Mouse (Mus musculus) kidney, postnatal 25 days (tissue): ENCODE data around the gene Cd2.
A peak's percentile ranks its signal among the peaks of the same experiment; 100 is the strongest.

Source experiments
- DNase-seq, 2 experiments: peaks; one replicate each; pipeline ENCODE4 v3.0.0; 2021; ENCODE audit warnings: mixed read lengths in 2 of 2

Gene Cd2

DNA sequence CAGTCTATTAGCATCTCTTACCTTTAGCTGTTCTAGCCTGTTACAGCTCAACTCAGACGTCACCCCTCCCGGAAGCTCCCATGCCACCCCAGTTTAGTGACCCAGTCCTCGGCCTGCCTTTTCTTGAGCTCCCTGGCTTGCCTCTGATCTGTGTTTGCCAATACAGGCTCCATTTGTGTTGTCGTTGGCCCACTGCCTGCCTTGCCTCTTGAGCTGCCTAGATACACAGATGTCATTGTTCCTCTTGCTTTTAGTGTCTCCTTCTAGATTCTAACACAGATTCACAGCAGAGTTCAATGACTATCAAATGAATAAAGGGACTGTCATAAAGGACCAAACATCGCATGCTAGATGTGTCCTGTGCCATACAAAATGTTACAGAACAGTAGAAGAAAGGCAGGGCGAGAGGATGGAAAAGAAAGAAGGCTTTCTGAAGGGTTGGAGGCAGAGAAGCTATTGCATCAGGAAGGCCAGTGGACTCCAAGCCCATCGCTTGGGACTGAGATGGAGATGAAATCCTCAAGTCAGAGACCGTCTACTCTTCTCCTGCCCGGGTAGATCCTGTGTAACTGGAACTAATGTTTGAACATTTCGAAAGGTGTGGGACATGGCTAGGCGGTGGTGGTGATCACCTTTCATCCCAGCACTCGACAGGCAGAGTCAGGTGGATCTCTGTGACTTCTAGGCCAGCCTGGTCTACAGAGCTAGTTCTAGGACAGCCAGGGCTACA, 13.5 kb downstream of the Cd2 start:
- peak; percentile 14 to 55 for DNase-seq

DNA sequence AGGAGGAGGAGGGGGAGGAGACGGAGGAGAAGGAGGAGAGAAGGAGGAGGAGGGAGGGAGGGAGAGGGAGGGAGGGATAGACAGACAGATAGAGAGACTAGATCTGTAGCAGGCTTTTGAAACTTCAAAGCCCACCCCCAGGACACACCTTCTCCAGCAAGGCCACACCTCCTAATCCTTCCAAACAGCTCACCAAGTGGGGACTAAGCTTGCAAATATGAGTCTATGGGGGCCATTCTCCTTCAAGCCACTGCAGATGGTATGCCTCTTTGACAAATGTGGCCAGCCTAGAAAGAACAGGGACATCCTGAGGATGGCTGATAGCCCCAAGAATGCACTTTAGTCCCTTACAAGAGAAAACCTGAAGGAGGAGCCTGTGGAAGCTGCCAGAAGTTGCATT, 15.6 kb downstream of the Cd2 start:
- DNase-seq, result no peak

DNA sequence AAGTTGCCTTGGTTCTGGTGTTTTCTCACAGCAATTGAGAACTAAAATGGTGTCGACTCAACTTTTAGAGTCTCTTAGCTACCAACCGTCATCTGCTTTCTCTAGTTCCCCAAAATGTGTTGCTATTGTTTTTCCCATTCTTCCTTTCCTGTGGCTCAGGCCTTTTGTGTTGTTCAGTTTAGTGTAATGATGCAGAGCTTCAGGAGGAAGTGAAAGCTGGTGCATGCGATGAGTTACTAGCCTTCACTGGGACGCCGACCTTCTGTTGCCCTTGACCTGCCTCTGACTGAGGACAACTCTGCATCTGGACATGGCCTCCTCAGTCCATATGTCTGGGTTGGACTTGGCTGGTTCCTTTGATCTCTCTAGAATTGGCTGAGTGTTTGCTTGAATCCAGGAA, 16.9 kb downstream of the Cd2 start:
- DNase-seq, result no peak

DNA sequence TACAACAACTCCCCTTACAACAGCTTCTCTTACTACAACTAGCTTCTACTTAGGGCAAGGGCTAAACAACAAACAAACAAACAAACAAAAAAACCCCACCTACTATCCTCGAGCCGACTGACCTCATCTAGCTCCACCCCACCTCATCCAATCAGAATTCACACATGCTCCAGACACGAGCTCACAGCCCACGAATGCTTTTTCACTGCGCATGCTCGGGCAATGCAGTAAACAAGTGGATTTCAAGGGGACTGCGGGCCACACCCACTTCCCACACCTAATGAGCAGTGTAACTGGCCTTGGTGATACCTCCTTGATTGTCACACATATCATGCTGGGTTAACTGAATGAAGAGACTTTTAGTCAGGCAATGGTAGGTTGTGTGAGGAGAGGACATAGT, 19.4 kb downstream of the Cd2 start:
- no peak for DNase-seq

DNA sequence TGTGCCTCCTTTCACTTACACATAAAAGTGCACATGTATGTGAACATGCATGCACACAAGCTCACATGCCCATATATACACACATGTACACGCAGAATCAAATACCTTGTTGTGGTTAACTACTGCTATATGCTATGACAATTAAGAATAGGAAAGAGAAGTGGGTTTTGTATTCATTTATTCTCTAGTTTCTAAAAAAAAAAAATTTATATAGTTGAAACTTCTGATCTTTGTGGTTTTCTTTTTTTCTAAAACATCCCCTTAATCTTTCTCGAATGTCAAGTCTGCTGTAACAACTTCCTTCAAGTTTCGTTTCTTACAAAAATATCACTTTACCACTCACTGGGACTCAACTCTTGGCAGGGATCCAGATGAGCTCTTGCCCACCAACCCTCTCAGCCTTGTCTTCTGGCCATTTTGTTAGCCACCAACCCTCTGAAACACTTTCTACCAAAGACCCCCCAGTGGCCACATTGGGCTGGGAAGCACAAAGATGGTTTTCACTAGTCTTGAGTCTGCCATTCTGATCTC, 22.1 kb downstream of the Cd2 start:
- DNase-seq, result no peak

DNA sequence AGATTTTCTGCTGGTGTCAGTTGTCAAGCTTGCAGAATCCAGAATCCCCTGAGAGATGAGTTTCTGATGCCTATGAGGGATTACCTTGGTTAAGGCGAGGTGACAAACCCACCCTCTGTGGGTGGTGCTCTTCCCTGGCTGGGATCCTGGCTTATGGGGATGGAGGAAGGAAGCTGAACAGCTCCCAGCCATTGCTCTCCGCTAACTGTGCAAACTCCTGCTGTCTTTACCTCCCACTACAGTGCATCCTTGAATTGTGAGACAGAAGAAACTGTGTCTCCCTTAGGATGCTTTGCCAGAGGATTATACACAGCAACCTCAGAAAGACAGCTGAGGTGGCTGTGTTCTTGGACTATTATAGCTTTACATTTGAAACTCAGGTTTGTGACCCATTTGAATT, 28.8 kb downstream of the Cd2 start:
- no peak for DNase-seq

DNA sequence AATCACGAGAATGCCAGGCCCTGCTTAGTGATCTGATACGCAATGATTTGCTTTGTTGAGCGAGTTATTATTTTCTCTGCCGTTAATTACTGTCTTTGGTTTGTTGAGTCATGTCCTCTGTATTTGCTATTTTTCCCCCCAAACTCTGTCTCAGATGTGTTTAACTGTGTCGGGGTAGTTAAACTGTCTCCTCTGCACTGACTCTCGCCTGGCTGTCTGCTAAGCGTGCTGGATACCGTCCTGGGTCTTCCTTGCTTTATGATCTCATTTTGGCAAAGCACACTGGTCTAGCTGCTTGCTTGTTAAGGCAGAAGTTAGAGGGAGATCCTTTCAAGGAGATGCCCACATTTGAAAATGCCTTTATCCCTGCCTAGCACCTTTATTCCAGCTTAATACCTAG, 31.6 kb downstream of the Cd2 start:
- no peak for DNase-seq

DNA sequence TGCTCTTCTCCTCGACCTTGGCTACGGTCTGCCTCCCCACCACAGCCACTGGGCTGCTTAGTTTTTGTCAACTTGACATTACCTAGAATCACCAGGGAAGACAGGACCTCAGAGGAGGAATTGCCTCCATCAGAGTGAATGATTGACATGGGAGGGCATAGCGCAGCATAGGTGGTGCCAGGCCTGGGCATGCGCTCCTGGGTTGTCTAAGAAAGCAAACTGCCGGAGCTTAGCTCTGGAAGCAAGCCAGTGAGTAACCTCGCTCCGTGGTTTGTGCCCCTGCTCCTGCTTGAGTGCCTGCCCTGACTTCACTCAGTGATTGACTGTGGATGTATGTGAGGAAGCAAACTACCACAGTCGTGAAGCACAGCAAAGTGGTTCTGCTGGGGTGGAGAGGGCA, 35.6 kb downstream of the Cd2 start:
- DNase-seq, result peak; percentile 48 to 66

DNA sequence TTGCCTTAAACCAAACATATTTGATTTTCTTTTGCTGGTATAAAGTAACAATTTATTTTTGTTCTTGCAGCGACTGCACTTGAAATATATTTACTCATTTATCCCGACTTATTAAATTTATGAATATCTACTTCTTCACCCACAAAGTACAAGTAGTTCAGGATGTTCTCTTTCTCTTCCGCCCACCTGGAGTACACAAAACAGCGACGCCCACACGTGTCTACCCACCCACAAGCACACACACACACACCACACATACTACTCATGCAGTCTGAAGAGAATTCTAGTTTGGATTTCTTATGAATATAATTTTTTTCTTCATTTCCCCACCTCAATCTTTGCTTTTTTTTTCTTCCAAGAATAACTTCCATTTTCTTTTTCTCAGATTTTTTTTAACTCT, 37.9 kb downstream of the Cd2 start:
- no peak for DNase-seq

DNA sequence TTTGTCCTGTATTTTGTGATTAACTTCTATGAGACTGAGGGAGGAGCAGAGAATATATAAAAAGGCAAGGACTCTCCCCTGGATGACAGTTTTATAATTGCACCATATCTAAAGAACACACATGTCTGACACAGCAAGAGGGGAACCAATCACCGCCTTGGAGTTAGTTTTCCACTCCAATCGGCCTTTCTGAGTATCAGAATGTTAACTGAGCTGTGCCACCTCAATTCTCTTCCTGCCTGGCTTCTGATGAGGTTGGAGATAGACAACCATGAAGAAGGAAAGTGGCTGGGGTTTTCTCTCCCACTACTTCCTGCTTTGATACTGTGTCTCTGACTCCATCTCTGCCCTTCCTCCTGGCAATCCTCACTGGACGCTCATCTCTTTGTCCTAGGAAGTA, 42.5 kb downstream of the Cd2 start:
- no peak for DNase-seq

DNA sequence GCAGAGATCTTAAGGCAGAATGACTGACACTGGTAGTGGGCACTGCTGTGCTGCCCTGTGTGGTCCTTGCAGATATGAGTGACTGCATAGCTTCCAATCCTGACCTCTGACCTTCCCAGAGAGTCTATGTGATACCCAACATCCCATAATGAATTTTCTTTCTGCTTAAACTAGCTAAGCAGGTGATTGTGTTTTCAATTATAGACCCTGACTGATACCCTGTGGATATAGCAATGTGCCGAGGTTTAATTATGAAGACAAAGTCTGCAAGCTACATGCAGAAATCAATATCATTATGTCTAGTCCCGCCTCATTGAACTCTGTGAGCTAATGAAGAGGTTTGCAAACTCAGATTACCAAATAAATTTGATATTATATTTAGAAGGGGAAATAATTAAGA, 44.7 kb downstream of the Cd2 start:
- no peak for DNase-seq

DNA sequence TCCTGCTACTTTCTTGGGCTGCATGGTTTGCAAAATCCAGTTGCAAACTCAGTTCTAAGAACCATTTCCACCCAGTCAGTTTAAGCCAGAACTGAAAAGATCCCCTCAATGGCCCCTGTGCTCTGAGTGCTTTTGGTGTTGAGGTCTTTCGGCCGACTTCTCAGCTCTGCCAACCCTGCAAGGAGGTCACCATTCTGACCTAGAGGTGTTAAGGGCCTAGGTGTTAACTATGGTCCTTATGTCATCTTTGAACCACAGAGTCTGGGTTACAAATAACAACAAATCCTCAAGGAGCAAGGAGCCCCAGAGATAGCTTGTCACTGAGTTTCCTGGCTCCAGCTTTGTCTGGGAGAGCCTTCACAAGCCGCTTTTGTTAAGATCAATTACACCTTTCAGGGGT, 45.9 kb downstream of the Cd2 start:
- DNase-seq, result no peak

DNA sequence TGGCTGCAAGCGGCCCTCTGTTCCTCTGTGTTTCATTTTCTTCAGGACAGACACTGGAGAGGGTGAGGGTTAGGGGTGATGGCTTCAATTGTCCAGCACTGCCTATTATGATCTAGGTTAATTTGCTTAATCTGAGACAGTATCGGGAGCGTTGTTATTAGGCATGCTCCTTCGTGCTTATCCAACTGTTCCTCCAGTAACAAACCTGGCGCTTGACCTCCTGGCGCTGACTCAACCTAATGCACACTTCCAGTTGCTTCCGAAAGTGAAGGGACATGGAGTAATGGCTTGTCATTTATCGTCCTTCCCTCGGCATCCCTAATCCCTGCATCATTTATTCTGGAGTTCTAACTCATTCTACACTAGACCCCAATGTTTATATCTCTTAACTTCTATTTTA, 46.9 kb downstream of the Cd2 start:
- no peak for DNase-seq

DNA sequence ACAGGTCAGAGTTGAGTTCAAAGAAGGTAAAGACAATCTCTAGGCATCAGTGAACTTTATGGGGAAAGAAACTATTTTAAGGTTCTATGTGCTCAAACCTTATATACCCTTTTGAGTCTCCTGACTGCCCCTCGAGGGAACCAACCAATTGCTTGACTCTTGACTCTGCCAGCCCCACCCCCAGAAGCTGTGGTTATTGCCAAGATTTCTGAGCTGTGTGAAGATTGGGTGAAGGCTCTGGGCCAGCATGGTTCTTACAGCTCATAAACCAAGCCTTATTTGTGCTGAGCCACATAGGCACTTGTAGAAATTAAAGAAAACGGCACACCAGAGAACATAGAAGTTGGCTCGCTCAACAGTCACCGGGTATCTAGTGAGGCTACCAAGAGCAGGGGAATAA, 48.5 kb downstream of the Cd2 start:
- DNase-seq, result no peak

DNA sequence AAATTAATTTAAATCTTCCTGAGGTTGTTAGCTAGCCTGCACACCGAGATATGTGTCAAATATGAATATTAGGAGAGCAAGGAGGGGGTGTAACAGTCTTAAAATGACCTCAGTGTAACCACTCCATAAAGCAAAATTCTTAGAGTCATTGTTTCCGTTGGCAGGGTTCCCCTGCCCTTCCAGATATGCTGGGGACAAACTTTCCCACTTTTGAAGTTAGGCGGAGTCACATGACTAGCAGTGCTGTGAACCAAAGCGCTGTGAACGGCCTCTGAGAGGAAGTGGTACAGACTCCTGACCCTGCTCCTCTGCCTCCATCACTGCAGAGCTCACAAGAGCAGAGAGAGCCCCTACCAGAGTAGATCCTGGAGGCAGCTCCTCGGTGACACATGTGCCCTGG, 49.0 kb downstream of the Cd2 start:
- DNase-seq, result no peak

DNA sequence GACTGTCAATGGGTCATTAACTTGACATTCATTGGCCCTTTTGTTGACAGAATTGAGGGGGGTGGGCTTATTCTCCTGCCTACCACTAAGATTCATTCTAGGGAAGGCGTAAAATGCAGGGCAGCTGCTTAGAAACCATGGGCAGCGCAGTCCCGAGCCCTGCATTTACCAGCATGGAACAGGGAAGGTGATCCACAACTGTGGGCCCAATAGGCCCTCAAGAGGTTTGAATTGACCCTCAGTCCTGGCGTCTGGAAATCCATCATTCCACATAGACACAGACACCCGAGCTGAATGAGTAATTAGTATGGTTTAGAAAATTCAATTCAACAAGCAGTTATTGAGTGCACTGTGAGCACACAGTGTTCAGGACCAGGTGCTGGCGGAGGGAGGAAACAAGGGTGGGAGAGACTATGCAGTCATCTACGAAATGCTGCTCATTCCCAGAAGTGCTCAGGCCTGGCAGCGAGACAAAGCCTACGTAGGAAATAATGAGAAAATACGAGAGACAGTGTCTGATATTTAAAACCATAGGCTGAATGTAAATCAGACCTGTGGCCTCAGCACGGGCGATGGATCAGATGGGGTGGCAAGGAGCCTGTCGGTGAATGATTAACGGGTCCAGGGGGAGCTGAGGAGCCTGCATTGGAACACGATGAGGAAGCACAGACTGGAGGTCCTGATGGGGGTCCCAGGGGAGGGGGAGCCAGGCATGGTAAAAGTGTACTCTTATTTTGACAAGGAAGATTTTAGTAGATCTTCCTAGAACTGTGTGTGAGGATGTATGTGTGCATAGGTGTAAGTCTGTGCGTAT, 50.5 kb downstream of the Cd2 start:
- DNase-seq, result no peak

DNA sequence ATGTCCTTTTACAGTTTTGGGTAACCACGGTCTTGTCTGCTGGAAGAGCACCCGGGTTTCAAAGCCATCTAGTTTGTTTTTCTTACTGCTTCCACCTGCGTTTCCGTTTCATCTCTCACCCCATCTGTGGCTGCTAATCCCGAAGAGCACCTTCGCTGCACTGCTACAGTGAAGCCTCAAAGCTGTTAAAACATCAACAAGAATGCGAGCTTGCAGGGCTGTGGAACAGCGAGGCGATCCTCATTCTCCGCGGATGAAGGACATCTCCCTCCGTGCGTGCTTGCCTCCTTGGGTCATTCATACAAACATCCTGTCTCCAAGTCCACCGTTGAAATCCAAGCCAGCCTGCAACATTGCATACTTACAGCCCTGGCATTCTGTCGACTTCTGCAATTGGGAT, 51.5 kb downstream of the Cd2 start:
- DNase-seq, result no peak

DNA sequence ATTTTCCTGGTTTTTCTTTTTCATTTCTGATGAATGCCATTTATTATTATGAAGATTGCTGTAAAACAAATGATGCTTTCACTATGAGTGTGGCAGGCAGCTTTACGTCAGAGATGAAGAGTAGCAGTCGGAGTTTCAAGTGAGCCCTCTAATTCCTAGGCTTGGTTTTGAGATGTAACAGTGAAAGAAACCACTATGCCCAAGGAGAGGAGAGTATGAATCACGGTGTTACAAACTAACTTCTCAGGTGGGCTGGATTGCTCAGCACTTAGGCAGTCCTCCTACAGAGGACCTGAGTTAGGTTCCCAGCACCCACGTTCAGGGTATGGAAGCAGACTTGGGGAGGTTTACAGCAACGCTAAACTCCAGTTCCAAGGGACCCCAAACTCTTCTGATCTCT, 52.4 kb downstream of the Cd2 start:
- no peak for DNase-seq

DNA sequence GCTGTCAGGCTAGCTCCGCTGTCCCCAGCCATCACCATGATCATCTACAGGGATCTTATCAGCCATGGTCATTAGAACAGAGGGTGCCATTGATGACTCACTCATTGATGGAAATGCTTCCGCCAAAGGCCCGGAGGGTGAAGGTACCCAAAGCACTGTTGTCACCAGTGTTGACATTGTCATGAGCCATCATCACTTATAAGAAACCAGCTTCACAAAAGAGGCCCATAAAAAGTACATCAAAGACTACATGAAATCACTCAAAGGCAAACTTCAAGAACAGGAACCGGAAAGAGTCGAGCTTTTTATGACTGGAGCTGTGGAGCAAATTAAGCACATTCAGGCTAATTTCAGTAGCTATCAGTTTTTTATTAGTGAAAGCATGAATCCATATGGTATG, 54.3 kb downstream of the Cd2 start:
- DNase-seq, result no peak

DNA sequence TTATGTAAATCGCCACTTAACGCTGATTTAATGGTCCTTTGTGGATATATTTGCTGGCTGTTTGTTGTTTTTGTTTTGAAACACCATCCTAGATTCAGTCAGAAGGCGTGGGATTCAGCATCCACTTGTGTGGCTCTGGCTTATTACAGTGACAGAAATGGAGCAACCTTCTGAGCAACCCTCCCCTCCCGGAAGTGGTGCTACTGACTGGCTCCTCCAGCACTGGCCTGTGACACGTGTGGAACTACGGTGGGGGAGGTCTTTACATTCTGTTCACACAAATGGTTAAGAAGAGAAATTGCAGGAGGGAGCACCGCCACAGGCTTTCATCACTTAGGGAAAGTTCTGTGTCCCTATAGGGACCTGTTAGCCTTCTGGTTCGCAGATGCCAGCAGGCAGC, 55.2 kb downstream of the Cd2 start:
- DNase-seq, result no peak

DNA sequence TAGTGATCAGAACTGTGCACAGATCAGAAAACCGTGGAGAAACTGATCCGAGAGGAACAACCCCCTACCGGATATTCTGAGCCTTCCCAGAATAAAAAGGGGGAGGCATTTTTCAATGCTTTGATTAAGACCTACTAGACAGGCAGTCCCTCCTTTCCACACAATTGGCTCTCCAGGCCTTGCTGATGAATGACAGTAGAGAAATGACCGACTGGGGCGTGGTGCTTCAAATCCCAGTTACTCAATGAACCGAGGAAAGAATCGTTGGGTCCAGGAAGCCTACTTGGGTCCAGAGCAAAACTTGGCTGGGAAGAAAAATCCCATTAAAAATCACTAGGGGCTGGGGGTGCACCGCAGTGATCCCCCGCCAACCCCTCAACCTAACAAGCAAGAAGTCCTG, 57.5 kb downstream of the Cd2 start:
- DNase-seq, result no peak

DNA sequence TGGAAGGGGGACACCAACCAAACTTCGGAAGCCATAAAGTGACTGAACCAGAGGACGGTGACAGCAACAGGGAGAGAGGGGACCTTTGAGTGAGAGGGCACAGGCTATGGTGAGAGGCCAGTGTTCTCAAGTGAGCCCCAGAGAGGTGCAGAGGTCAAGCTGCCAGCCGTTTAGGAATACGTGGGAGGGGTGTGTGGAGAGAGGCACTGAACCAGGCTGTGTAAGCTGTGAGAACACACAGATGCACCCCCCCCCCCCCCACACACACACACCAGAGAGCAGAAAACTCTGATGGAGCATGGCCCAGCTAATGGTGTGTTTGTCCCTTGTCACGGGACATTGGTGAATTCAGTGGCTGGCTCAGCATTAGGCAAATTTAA, 58.2 kb downstream of the Cd2 start:
- no peak for DNase-seq

DNA sequence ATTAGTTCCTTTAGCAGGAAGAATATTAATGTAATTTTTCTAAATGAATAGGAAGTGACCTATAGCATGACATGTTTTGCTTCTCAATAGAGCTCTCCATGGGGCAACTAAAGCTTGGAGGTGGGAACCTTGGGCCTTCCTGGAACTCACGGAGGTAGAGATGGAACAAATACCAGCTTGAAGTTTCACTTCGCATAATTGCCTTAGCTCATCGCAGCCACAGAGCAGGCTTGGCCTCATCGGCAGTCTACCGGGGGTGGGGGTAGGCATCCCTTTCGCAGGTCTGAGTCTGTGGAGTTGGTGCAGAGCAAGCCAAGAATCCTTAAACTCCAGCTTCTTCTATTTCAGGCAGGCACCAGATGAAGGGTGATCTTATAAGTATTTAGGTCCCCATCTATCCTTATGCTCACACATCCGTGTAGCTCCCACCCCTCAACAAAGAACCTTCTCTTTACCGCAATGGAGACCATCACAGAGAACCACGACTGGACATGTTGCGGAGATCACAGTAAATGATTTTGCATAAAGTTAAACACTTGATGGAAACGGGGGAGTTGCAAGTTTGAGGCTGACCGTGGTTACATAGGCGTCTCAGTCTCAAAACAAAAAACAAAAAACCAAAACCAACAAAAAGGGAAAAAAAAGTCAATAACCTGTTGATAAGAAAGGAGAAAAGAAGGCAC, 58.7 kb downstream of the Cd2 start:
- no peak for DNase-seq

DNA sequence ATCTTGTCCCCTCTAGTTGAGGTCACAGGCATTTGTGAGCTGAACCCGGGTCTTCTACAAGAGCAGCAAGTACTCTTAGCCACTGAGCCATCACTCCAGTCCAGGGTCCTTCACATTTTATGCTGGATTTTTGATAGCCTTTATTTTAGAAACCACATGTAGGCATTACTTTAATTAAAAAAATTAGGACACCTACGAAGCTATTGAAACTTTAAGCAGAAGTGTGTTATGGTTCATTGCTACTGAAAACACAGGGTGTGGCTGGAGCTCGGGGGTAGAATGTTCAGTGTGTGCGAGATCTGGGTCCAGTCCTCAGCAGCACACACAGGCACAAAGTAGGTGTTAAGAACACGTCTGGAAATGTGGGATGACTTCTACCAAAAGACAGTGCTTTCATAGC, 59.7 kb downstream of the Cd2 start:
- DNase-seq, result no peak
